Mouse (Mus musculus) heart, embryonic 13.5 days (tissue): ENCODE results near the gene Igf2r. TPM values are rescaled to one million over a fixed set of nuclear protein-coding genes. Genes with fewer than 3 reads are reported as not detected.
A peak's percentile ranks its signal among the peaks of the same experiment; 100 is the strongest.
"Not testable (repeated sequence)": the region's sequence is repeated elsewhere in the genome, so short reads cannot be mapped to it uniquely, and the experiment has no call there.

Experiments
- ATAC-seq: fragments of 200-750 bp; cut with Nextera tagmentation; 2 replicates; pipeline ENCODE4 v1.8.0; 2017; ENCODE audit warnings: moderate TSS enrichment; ENCODE audit not compliant: insufficient number of reproducible peaks, low FRiP score, low TSS enrichment; ENCODE audit errors: extremely low read depth
- H3K27ac ChIP-seq: fragments of 300-500 bp; sonication (generic); replicated peaks from 2 replicates; pipeline ENCODE4 v1.5.1; 2015; ENCODE audit warnings: moderate library complexity, mild to moderate bottlenecking, inconsistent platforms
- H3K27me3 ChIP-seq: fragments of 300-500 bp; sonication (generic); replicated peaks from 2 replicates; pipeline ENCODE4 v1.6.1; 2015; ENCODE audit warnings: mild to moderate bottlenecking, inconsistent platforms
- H3K36me3 ChIP-seq: fragments of 300-500 bp; sonication (generic); 2 replicates; pipeline ENCODE4 v1.6.1; 2015; ENCODE audit warnings: mild to moderate bottlenecking, inconsistent platforms
- H3K4me1 ChIP-seq: fragments of 300-500 bp; sonication (generic); 2 replicates; pipeline ENCODE4 v1.6.1; 2015; ENCODE audit warnings: inconsistent platforms
- H3K4me2 ChIP-seq: fragments of 300-500 bp; sonication (generic); 2 replicates; pipeline ENCODE4 v1.6.1; 2015; ENCODE audit warnings: inconsistent platforms, mild to moderate bottlenecking, moderate library complexity
- H3K4me3 ChIP-seq: fragments of 300-500 bp; sonication (generic); 2 replicates; pipeline ENCODE4 v1.5.1; 2015; ENCODE audit warnings: moderate library complexity, mild to moderate bottlenecking, inconsistent platforms
- H3K9ac ChIP-seq: fragments of 300-500 bp; sonication (generic); 2 replicates; pipeline ENCODE4 v1.6.1; 2015; ENCODE audit warnings: inconsistent platforms, mild to moderate bottlenecking, moderate library complexity
- H3K9me3 ChIP-seq: fragments of 300-500 bp; sonication (generic); 2 replicates; pipeline ENCODE4 v1.6.1; 2016; ENCODE audit warnings: inconsistent platforms
- WGBS: fragments of 180-500 bp; shearing (Covaris S2); methylation state at CpG from one replicate; pipeline ENCODE4 v1.1.7; 2015; ENCODE audit warnings: mixed read lengths; 5-methylcytosine and 5-hydroxymethylcytosine counted together
- polyA plus RNA-seq: library from polyadenylated mRNA; unstranded; fragments of >200 nt; fragmentation: Nextera tagmentation; extraction: Ambion mirVana; gene quantifications from 2 replicates; pipeline ENCODE4 v1.2.1, GENCODE M21; 2015

Igf2r gene
- polyA plus RNA-seq, 1 experiment from 2014 or later, result 143 TPM

- H3K27me3 ChIP-seq, result no peaks in the 10 kb centered on the region
- H3K4me1 ChIP-seq, result peaks cover 33% of the 10 kb centered on the region
- H3K27ac ChIP-seq, result no peak overlapping the region
- WGBS, result 83% methylated on average over 13 of the region's 13 CpGs
- no peak overlapping the region for H3K4me2 ChIP-seq
- no peak for ATAC-seq
- H3K9ac ChIP-seq, result no peak overlapping the region
- no peak overlapping the region for H3K4me3 ChIP-seq
- peaks cover 93% of the 10 kb centered on the region for H3K36me3 ChIP-seq
- peaks cover 4% of the 10 kb centered on the region; the same call in 1 of the 2 replicates for H3K9me3 ChIP-seq
Observed at GRCm38 (mm10) chr17:12683582-12683981, 85.9 kb downstream of the Igf2r start.

- Histone ChIP-seq H3K9me3 (peaks cover 4% of the 10 kb centered on the region; the same call in 1 of the 2 replicates), H3K27me3 (no peaks in the 10 kb centered on the region), H3K4me1 (no peaks in the 10 kb centered on the region), H3K27ac (no peak overlapping the region), H3K4me3 (no peak overlapping the region), H3K4me2 (no peak overlapping the region), H3K36me3 (peaks cover 40% of the 10 kb centered on the region), H3K9ac (no peak overlapping the region)
- no peak for ATAC-seq
Observed at GRCm38 (mm10) chr17:12678261-12678660, 91.2 kb downstream of the Igf2r start.

GRCm38 (mm10) chr17:12677139-12677538 is 92.3 kb downstream of the Igf2r start:
- ATAC-seq, result no peak
- H3K4me1 ChIP-seq, result no peaks in the 10 kb centered on the region

GRCm38 (mm10) chr17:12675646-12676045 is 93.8 kb downstream of the Igf2r start, which contains the start of gene Slc22a1:
Gene Slc22a1, minus strand, starts transcription at chr17:12675829.
- H3K27me3 ChIP-seq, result no peaks in the 10 kb centered on the region
- H3K9ac ChIP-seq, result no peak within 1 kb of the TSS
- H3K4me1 ChIP-seq, result no peaks in the 10 kb centered on the region
- WGBS, result 77% methylated on average over 7 of the region's 7 CpGs
- H3K36me3 ChIP-seq, result peaks cover 15% of the 10 kb centered on the region
- H3K27ac ChIP-seq, result no peak within 1 kb of the TSS
- ATAC-seq, result no peak
- peaks cover 4% of the 10 kb centered on the region; the same call in 1 of the 2 replicates for H3K9me3 ChIP-seq
- no peak within 1 kb of the TSS for H3K4me3 ChIP-seq
- H3K4me2 ChIP-seq, result no peak within 1 kb of the TSS

More at GRCm38 (mm10) chr17:12677139-12677538, 92.3 kb downstream of the Igf2r start:
- Histone ChIP-seq H3K36me3 (peaks cover 30% of the 10 kb centered on the region), H3K4me2 (no peak overlapping the region), H3K9ac (no peak overlapping the region), H3K4me3 (no peak overlapping the region), H3K27ac (no peak overlapping the region), H3K9me3 (peaks cover 4% of the 10 kb centered on the region; the same call in 1 of the 2 replicates), H3K27me3 (no peaks in the 10 kb centered on the region)

GRCm38 (mm10) chr17:12674980-12675379 is 94.5 kb downstream of the Igf2r start:
- not testable (repeated sequence) for H3K9ac ChIP-seq, ATAC-seq, H3K4me1 ChIP-seq, H3K4me2 ChIP-seq, H3K27ac ChIP-seq, H3K27me3 ChIP-seq, H3K9me3 ChIP-seq, H3K36me3 ChIP-seq, H3K4me3 ChIP-seq
- 80% methylated on average over 7 of the region's 7 CpGs for WGBS

- WGBS, result 50% methylated on average over 3 of the region's 3 CpGs
- Histone ChIP-seq H3K4me2 (no peak overlapping the region), H3K4me1 (peaks cover 13% of the 10 kb centered on the region), H3K27me3 (no peaks in the 10 kb centered on the region), H3K9me3 (no peaks in the 10 kb centered on the region), H3K27ac (no peak overlapping the region), H3K9ac (no peak overlapping the region), H3K4me3 (no peak overlapping the region), H3K36me3 (no peaks in the 10 kb centered on the region)
- ATAC-seq, result no peak
Observed at GRCm38 (mm10) chr17:12673871-12674270, 95.6 kb downstream of the Igf2r start.

- Histone ChIP-seq H3K4me2 (no peak overlapping the region), H3K9me3 (no peaks in the 10 kb centered on the region), H3K9ac (no peak overlapping the region), H3K4me1 (peaks cover 28% of the 10 kb centered on the region), H3K27ac (no peak overlapping the region), H3K4me3 (no peak overlapping the region), H3K27me3 (no peaks in the 10 kb centered on the region), H3K36me3 (no peaks in the 10 kb centered on the region)
- ATAC-seq, result no peak
- WGBS, result 76% methylated on average over 7 of the region's 7 CpGs
Observed at GRCm38 (mm10) chr17:12672285-12672790, 97.1 kb downstream of the Igf2r start.

- ATAC-seq, result no peak
- H3K9me3 ChIP-seq, result no peaks in the 10 kb centered on the region
- H3K27ac ChIP-seq, result no peak overlapping the region
- no peak overlapping the region for H3K4me2 ChIP-seq
- H3K4me1 ChIP-seq, result peaks cover 32% of the 10 kb centered on the region
- H3K27me3 ChIP-seq, result no peaks in the 10 kb centered on the region
- H3K4me3 ChIP-seq, result no peak overlapping the region
- H3K36me3 ChIP-seq, result no peaks in the 10 kb centered on the region
- 77% methylated on average over 5 of the region's 5 CpGs for WGBS
- H3K9ac ChIP-seq, result no peak overlapping the region
Observed at GRCm38 (mm10) chr17:12671029-12671605, 98.3 kb downstream of the Igf2r start.

- Histone ChIP-seq H3K27me3 (no peaks in the 10 kb centered on the region), H3K9me3 (no peaks in the 10 kb centered on the region), H3K36me3 (no peaks in the 10 kb centered on the region), H3K4me2 (0 out of 2 replicates have a peak overlapping the region, but pooled peaks have one; percentile 14), H3K27ac (peak overlapping the region; percentile 86), H3K4me3 (no peak overlapping the region), H3K4me1 (peaks cover 33% of the 10 kb centered on the region), H3K9ac (peak overlapping the region; percentile 58)
- ATAC-seq, result peak; percentile 63
Observed at GRCm38 (mm10) chr17:12669363-12669679, 100.1 kb downstream of the Igf2r start.

GRCm38 (mm10) chr17:12668478-12669362 is 100.7 kb downstream of the Igf2r start:
- Histone ChIP-seq H3K4me2 (0 out of 2 replicates have a peak overlapping the region, but pooled peaks have one; percentile 14), H3K4me1 (peaks cover 39% of the 10 kb centered on the region), H3K9ac (peak overlapping the region; percentile 58; the same call in 1 of the 2 replicates), H3K36me3 (no peaks in the 10 kb centered on the region), H3K4me3 (no peak overlapping the region), H3K27ac (peak overlapping the region; percentile 86), H3K27me3 (no peaks in the 10 kb centered on the region), H3K9me3 (no peaks in the 10 kb centered on the region)
- peak; percentile 72 for ATAC-seq
- WGBS, result 12% methylated on average over 7 of the region's 7 CpGs

- no peak overlapping the region for H3K4me2 ChIP-seq
- 0 out of 2 replicates have a peak overlapping the region, but pooled peaks have one; percentile 12 for H3K27ac ChIP-seq
- H3K9ac ChIP-seq, result peak overlapping the region; percentile 19; the same call in 1 of the 2 replicates
- H3K9me3 ChIP-seq, result no peaks in the 10 kb centered on the region
- 59% methylated on average over 8 of the region's 8 CpGs for WGBS
- H3K36me3 ChIP-seq, result no peaks in the 10 kb centered on the region
- ATAC-seq, result no peak
- H3K4me3 ChIP-seq, result no peak overlapping the region
- no peaks in the 10 kb centered on the region for H3K27me3 ChIP-seq
- peaks cover 38% of the 10 kb centered on the region for H3K4me1 ChIP-seq
Observed at GRCm38 (mm10) chr17:12664156-12664555, 105.3 kb downstream of the Igf2r start.
